Mouse (Mus musculus): ENCODE measurements around the gene Gm21834. TPM values are rescaled to one million over a fixed set of nuclear protein-coding genes. Genes with fewer than 3 reads are reported as not detected.

The Gm21834 gene
- not detected in 2 replicates for polyA plus RNA-seq (2012; rRNA removed)

DNA sequence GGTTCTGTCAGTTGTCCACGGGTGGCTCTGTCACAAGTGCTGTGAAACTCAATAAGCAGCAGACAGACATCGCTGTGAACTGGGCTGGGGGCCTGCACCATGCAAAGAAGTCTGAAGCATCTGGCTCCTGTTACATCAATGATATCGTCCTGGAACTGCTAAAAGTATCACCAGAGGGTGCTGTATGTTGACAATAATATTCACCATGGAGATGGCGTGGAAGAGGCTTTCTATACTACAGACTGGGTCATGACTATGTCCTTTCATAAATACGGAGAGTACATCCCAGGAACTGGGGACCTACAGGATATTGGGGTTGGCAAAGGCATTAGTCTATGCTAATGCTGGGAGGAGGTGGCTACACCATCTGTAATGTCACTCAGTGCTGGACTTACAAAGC, at the start of gene Gm21834:
Gene Gm21834 (minus strand): TSS at position 101 of the 400 bp plus-strand sequence.
- WGBS: 68% methylated on average over 5 of the region's 5 CpGs
- Histone ChIP-seq H3K4me3 (replicated peaks; ENCODE audit: extremely low read depth, low read depth, low read length) (no peak within 1 kb of the TSS), H3K4me1 (ENCODE audit: control insufficient read depth, insufficient read depth, low read length) (no peaks in the 10 kb centered on the region)
- no peak for TF ChIP-seq CTCF (IDR thresholded peaks at IDR 0.05; ENCODE audit: insufficient read depth, low read length)
- TF ChIP-seq POLR2A (IDR thresholded peaks at IDR 0.05; ENCODE audit: borderline replicate concordance, extremely low read depth, low read depth, low read length): no peak
- DNase-seq: no peak

DNA sequence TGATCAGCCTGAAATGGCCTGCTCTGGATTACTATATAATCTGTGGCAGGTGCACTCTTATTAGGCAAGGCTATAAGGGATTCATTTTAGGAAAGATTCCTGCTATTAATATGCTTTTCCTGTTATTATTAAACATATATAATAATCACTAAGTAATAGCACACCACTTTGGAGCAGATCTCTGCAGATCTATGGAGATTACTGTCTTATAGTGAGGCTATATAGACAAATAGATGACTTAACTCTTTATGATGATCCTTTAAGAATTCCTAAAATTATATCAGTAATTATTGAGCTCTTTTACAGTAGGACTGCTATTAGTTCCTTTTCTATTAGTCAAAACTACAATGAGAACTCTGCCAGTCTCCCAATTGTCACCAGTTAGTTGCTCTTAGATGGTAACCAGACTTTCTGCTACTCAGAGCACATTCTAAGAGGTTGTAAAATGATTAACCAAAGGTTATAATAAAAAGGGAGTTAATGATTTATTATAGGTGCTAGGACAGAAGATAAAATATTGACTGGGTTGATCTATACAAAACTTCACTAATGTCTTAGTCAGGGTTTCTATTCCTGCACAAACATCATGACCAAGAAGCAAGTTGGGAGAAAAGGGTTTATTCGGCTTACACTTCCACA, 46.3 kb upstream of the Gm21834 start:
- no peak for TF ChIP-seq POLR2A (IDR thresholded peaks at IDR 0.05; ENCODE audit: borderline replicate concordance, extremely low read depth, low read depth, low read length)
- no peak for TF ChIP-seq CTCF (IDR thresholded peaks at IDR 0.05; ENCODE audit: insufficient read depth, low read length)
- WGBS: 82% methylated on average over 1 of the region's 1 CpGs
- DNase-seq: no peak
- no peaks in the 10 kb centered on the region for H3K4me1 ChIP-seq (ENCODE audit: control insufficient read depth, insufficient read depth, low read length)
- H3K4me3 ChIP-seq (replicated peaks; ENCODE audit: extremely low read depth, low read depth, low read length): no peak overlapping the region

GRCm38 (mm10) chr17:57770904-57771303, 28.9 kb upstream of the Gm21834 start:
- no peak for DNase-seq
- 9% methylated on average over 4 of the region's 4 CpGs for WGBS
- TF ChIP-seq CTCF (IDR thresholded peaks at IDR 0.05; ENCODE audit: insufficient read depth, low read length): no peak
- Histone ChIP-seq H3K4me3 (replicated peaks; ENCODE audit: extremely low read depth, low read depth, low read length) (no peak overlapping the region), H3K4me1 (ENCODE audit: control insufficient read depth, insufficient read depth, low read length) (no peaks in the 10 kb centered on the region)

DNA sequence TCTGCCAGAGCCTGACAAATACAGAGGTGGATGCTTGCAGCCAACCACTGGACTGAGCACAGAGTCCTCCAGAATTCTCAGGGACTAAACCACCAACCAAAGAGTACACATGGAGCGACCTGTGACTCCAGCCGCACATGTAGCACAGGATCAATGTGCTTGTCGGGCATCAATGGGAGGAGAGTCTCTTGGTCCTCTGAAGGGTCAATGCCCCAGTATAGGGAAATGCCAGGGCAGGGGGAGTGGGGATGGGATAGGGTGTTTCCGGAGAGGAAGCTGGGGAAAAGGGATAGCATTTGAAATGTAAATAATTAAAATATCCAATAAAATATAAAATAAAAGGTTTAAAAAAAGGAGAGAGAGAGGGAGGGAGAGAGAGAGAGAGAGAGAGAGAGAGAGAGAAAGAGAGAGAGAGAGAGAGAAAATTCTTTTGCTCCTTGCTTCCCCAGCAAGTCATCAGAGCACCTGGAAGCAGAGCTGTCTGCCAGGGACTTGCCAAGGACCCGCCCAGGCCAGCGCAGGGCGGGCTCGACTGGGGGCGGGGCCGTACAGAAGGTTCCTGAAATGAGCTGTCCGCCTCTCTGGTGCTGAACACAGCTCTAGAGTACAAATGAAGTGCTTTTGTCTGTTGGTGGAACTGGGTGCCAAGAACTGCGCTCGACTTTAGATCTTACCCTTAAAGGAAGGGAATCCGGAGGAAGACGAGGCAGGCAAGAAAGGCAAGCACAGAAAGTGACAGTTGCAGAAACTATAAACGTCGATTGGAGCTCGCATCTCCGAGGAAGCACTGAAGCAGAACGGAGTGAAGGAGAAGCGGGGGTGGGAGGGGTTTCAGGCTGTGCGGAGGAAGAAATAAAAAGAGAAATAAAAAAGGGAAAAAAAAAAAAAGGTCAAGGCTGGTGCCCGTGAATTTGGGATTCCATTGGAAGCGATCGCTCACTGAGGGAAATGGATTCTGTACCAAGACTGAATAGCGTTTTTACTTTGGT, 26.9 kb upstream of the Gm21834 start, which contains the start of gene Cntnap5c:
Gene Cntnap5c (plus strand): TSS at position 949 of the 989 bp plus-strand sequence.
- Histone ChIP-seq H3K4me3 (replicated peaks; ENCODE audit: extremely low read depth, low read depth, low read length) (no peak within 1 kb of the TSS), H3K4me1 (ENCODE audit: control insufficient read depth, insufficient read depth, low read length) (no peaks in the 10 kb centered on the region)
- TF ChIP-seq POLR2A (IDR thresholded peaks at IDR 0.05; ENCODE audit: borderline replicate concordance, extremely low read depth, low read depth, low read length) (no peak), CTCF (IDR thresholded peaks at IDR 0.05; ENCODE audit: insufficient read depth, low read length) (no peak)
- no peak for DNase-seq
- 16% methylated on average over 26 of the region's 26 CpGs for WGBS

GRCm38 (mm10) chr17:57767306-57767705, 25.3 kb upstream of the Gm21834 start:
- no peak for TF ChIP-seq POLR2A (IDR thresholded peaks at IDR 0.05; ENCODE audit: borderline replicate concordance, extremely low read depth, low read depth, low read length)
- no peak for TF ChIP-seq CTCF (IDR thresholded peaks at IDR 0.05; ENCODE audit: insufficient read depth, low read length)
- DNase-seq: no peak
- Histone ChIP-seq H3K4me3 (replicated peaks; ENCODE audit: extremely low read depth, low read depth, low read length) (no peak overlapping the region), H3K4me1 (ENCODE audit: control insufficient read depth, insufficient read depth, low read length) (no peaks in the 10 kb centered on the region)

DNA sequence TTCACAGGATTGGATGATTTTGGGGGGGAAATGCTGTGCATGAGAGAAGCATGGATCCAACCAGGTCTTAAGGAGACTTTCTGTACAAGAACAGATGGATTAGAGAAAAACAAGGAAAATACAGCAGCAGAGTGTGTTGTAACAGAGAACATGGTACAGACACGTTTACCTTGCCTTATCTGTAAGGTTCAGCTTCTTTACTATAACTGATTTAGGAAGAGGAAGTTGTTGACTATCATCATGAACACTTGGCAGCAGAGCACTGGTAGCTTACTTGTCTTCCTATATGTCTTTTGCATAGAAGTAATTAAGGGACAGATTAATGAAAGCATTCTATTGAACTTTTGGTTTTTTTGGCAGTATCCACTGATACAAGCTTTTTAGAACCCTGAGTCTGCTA, 16.0 kb upstream of the Gm21834 start:
- no peaks in the 10 kb centered on the region for H3K4me1 ChIP-seq (ENCODE audit: control insufficient read depth, insufficient read depth, low read length)
- 26% methylated on average over 1 of the region's 1 CpGs for WGBS
- TF ChIP-seq CTCF (IDR thresholded peaks at IDR 0.05; ENCODE audit: insufficient read depth, low read length): no peak
- TF ChIP-seq POLR2A (IDR thresholded peaks at IDR 0.05; ENCODE audit: borderline replicate concordance, extremely low read depth, low read depth, low read length): no peak
- H3K4me3 ChIP-seq (replicated peaks; ENCODE audit: extremely low read depth, low read depth, low read length): no peak overlapping the region
- DNase-seq: no peak

DNA sequence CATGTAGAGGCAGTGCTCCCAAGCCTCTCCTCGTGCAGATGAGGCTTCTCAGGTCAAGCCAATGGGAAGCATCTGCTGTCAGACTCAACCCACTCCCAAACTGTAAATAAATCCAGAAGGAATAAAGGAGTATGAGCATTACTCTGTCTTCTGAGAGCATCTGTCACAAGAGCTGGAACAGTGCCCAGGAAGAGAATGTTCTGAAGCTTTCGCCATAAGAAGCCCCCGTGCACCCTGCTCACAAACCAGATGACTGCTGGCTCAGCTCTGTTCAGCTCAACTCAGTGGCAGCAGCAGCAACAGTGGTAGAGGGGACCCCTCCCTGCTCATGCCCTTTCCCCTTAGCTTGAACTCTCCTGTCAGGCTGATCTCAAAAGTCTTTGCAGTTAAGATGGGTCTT, 47.2 kb downstream of the Gm21834 start:
- Histone ChIP-seq H3K4me3 (replicated peaks; ENCODE audit: extremely low read depth, low read depth, low read length) (no peak overlapping the region), H3K4me1 (ENCODE audit: control insufficient read depth, insufficient read depth, low read length) (no peaks in the 10 kb centered on the region)
- DNase-seq: no peak
- 53% methylated on average over 3 of the region's 3 CpGs for WGBS
- TF ChIP-seq CTCF (IDR thresholded peaks at IDR 0.05; ENCODE audit: insufficient read depth, low read length): no peak
- TF ChIP-seq POLR2A (IDR thresholded peaks at IDR 0.05; ENCODE audit: borderline replicate concordance, extremely low read depth, low read depth, low read length): no peak

Other genes with a start within 250 kb of the Gm21834 start
- not detected in 2 replicates for gene Vmn2r120, start 196.7 kb downstream of the Gm21834 start, polyA plus RNA-seq (2012; rRNA removed)
- gene Cntnap5c, start 27.4 kb upstream of the Gm21834 start, polyA plus RNA-seq (2012; rRNA removed): not detected in 2 replicates

Data from lung, adult 2 months (tissue).